Mouse (Mus musculus): ENCODE results near the gene Glcci1.

Glcci1 gene

DNA sequence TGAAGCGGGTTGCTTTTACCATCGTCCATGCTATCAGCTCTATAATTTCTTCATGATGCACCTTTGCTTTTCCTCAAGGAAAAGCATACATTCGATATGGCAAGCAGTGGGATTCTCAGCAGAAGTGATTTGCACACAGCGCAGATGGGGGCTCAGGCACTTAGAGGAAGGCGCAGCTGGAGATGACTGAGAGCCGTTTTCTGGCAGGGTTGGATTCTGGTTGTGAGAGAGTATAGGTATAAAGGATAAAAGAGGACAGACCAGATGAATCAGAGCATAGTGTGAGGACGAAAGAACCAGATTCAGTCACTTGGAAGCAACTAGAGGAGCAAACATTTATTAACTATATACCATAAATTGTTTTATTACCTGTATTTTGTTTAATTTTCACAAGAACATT is 36.4 kb downstream of the Glcci1 start:
- in situ Hi-C loops (cut with MboI, MseI): no loop called here

DNA sequence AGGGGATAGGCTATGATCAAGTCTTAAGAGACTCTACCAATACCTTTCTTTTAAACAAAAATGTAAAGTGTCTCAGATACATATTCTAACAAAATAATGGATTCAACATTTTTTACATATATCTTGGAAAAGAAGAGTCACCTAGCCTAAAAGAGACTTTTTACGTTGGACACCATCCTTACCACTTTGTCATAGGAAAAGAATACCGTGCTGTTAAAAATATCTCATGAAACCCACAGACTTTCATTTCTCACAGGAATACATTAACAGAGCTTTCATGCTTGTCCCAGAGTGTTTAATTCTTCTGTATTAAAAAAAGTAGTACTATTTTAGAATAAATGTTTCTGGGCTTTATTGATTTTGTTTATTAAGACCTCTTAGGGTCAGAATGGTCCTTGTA is 41.8 kb downstream of the Glcci1 start:
- in situ Hi-C loops (cut with MboI, MseI): no loop called here

DNA sequence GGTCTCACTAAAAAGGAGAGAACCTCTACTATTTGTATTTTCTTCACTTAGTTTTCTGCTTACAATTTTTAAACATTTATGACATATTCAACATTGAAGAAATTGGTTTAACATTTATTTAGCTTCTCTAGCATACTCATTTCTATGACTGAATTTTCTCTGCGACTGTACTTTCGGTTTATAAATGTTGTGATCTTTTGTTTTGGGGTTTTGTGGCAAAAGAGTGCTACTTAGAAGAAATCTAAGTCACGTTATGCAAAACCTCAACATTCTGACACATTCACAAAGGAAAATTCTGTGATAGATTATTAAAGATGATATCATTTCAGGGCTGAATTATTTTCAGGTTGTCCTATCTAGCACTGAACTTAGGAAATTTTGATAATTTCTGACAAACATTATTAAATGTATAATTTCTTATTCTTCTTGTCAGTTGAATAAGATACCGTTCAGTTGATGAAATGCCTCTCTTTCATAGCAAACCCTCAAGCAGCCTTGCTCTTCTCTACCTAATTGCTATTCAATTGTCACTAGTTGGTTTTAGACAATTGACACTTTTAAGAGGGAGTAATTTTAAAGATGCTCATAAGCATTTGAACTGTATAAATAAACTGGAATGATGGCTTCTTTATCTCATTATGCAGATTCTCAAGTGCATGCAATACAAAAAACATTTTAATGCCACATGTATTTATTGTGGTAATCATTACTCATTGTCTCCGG is 47.6 kb downstream of the Glcci1 start:
- in situ Hi-C loops (cut with MboI, MseI): no loop called here

DNA sequence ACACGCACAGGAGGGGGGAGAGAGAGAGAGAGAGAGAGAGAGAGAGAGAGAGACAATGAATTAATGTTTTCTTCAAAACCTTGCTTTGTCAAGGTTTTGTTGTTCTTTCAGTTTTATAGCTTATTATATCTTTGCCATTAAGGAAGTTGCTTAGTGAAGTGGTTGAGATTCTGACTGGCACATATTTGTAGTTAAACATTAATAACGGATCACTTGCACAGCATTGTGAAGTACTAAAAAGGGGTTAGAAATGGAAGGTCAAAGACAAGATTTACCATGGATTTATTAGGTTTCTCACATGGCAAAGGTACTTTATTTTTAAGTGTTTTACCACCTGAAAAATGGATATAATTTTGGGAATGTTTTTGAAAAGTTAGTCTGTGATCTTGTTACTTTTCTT is 51.3 kb downstream of the Glcci1 start:
- in situ Hi-C loops (cut with MboI, MseI): no loop called here

DNA sequence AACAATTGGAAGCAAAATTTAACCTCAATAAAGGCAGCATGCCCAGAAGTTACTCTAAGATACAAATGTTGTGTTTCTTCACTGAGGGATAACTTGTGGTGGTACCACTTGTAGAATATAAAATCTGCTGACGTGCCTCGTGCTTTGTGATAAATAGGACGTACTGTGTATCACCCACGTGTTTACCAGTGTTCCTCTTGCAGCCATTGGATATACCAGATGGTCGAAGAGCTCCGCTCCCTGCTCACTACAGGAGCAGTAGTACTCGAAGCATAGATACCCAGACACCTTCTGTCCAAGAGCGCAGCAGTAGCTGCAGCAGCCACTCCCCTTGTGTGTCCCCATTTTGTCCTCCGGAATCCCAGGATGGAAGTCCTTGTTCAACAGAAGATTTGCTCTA is 73.0 kb downstream of the Glcci1 start:
- in situ Hi-C loops (cut with MboI, MseI): no loop called here

DNA sequence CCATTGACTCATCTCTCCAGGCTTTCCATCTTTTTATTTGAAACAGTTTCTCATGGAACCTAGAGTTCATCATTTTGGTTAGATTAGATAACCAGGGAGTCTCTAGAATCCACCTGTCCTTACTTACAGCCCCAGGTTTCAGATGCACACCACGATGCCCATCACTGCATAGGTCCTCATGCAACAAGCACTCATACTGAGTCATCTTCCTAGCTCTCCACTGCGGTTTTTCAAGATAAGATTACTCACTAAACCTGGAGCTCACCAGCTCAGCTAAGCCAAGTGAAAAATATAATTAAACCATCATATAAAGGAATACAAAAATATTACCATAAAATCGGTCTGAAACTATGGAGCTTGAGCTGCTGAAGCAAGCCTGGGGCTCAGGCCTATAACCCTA is 74.5 kb downstream of the Glcci1 start:
- in situ Hi-C loops (cut with MboI, MseI): no loop called here

DNA sequence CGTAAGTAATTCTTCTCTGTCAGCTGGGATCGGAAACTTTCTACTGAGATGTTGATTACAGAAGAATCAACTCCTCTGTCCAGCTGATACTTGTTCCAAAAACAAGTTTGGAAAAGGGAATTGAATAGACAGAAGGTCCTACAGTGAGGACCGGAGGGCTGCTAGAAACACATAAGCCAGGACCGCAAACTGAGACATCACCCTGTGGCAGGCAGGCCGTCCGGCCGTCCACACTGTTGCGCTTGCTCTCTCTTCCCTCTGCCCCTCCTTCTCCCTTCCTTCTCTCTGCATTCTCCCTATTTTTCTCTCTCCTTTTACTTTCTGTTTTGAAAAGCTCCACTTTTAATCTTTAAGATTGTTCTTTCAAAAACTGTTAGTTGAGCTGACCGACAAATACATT is 82.3 kb downstream of the Glcci1 start:
- in situ Hi-C loops (cut with MboI, MseI): no loop called here

DNA sequence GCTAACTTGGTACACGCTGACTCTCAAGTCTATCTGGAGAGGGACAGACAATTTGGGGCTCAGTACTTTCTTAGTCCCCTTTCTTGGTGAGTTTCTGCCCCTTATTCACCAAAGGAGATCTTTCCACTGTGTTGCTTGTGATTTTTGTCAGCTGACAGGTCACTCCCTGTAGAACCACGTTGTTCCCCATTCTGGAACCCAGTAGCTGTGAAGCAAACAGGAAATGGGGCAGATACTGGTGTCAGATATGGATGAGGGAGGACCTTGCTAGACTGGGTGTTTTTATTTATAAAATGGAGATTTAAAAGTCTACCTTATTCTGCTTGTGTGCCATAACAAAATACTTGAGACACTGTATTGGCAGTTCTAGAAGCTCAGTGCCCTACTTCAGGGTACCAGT is 108.0 kb downstream of the Glcci1 start:
- in situ Hi-C loops (cut with MboI, MseI): no loop called here

DNA sequence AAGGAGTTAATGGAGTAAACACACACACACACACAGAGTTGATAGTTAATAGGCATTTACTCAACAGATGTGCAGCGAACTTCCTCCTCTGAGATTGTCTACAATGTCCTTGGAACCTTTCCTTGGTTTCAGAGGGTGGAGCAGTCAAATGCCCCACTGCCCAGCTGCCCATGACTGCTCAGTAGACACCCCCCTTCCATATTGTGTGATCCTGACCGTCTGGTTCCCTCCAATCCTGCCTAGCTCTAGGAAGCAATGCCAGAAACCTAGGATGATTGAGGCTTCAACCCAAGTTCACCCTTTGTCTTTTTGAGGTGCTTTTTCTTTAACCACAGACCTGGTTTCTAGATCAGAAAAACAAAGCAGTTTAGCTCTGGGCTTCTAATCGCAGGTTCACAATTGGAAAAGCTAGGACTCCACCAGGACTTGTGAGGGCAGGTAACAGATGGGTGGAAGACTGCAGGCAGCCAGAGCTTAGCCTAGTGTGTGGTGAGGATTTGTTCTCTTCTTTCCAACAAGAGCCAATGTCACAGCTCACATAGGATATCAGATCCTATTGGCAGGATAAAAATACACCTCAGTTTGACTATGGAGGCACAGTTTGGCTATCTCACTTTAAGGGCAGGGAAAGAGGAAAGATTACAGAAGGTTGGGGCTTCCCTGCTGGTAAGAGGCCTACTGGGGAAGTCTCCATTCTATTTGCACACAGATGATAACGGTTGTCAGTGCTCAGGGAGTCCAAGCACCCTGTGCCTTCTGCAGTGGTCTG is 110.4 kb downstream of the Glcci1 start:
- in situ Hi-C loops (cut with MboI, MseI): loop anchor here (10.0 kb wide), 1 partner anchor 1425 kb away; no protein-coding TSS in a partner anchor

DNA sequence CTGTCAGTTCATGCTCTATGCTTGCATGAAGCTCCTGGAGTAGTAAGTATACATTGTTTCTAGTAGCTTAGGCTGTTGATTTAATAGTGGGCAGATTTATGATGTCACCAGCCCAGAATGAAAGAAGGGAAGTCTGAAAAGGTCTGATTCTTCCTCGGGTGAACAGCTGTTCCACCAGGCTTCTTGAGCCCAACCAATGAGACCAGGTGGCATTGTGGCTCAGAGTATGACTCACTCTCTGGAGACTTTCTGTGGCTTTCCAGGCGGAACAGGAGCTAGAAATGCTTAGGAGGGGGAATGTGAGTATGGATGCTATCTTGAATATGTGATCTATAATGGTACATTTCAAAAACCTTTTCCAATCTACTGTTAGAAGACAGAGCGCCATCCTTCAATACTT is 113.6 kb downstream of the Glcci1 start:
- in situ Hi-C loops (cut with MboI, MseI): loop anchor here (10.0 kb wide), 1 partner anchor 1422 kb away; no protein-coding TSS in a partner anchor

DNA sequence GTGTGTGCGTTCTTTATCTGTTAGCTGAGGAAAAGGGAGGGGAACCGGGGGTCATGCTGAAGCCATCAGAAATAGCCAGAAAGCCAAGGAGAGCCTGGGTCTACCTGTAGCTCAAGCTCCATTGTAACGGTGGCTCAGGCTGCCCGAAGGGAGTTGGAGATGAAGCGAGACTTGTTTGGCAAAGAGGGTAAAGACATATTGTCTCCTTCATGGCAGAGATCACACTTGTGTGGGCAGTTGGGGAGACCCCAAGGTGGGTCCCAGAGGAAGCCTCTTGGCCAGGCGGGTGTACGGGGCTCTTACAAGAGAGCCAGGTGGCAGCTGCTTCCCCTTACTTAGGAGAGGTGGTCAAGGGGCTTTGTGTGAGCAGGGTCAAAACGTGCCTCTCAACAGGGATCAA is 118.8 kb downstream of the Glcci1 start:
- in situ Hi-C loops (cut with MboI, MseI): loop anchor here (10.0 kb wide), 1 partner anchor 1417 kb away; no protein-coding TSS in a partner anchor

DNA sequence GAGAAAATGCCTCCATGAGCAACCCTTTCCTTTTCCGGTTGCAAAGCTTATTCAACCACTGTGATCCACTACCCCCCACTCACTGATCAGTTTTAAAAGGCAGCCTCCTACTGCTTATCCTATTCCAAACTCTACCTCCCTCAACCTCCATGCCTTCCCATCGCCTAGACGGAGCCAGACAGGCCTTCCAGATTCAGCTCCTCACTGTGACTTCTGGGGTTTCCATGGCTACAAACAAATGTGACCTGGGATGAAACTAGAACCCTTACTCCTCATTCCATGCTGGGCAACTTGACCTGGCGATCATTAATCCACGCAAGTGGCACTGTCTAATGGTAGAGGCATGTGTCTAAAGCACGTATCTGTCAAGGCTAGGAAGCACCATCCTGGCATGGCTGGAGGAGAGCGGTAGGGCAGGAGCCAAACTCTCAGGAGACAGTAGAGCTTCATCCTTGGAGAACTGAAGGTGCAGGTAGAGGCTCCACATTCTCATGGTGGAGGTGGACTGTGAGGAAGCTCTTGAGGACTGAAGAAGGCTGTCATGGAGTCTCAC is 119.4 kb downstream of the Glcci1 start:
- in situ Hi-C loops (cut with MboI, MseI): loop anchor here (10.0 kb wide), 1 partner anchor 1416 kb away; no protein-coding TSS in a partner anchor

DNA sequence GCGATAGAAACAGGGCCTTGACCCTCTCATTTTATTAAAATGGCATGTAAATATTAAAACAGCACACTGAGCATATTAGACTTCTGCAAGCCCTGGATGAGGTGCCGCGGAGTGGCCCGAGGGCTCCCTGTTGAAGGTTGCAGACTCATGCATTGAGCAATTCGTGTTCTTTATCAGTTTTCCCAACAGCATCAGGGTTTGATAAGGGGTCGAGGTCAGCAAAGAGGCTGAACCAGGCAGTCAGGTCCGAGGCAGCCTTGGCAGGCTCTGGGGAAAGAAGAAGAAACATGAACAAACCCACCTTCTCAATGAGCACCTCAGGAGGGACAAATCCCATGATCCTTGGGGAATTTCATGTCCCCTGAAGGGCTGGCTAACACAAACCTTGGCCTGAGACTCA is 121.1 kb downstream of the Glcci1 start:
- in situ Hi-C loops (cut with MboI, MseI): no loop called here

DNA sequence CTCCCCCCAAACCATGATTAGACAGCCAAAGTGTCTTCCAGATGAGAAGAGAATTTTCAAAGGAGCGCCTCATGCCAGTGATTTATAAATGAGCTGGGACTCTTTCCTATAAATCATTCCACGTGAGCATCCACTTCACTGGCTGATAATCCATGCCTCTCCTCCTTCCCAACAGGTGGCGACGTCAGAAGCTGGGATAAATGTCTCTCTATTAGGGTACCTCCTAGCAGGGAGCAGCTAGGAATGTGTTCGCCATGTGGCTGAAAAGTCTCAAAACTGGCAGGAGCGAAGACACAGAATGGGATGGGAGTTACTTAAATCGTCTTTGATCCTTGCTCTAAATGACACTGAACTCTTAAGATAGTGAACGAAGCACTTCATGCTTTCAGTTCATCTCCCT is 122.0 kb downstream of the Glcci1 start:
- in situ Hi-C loops (cut with MboI, MseI): no loop called here

DNA sequence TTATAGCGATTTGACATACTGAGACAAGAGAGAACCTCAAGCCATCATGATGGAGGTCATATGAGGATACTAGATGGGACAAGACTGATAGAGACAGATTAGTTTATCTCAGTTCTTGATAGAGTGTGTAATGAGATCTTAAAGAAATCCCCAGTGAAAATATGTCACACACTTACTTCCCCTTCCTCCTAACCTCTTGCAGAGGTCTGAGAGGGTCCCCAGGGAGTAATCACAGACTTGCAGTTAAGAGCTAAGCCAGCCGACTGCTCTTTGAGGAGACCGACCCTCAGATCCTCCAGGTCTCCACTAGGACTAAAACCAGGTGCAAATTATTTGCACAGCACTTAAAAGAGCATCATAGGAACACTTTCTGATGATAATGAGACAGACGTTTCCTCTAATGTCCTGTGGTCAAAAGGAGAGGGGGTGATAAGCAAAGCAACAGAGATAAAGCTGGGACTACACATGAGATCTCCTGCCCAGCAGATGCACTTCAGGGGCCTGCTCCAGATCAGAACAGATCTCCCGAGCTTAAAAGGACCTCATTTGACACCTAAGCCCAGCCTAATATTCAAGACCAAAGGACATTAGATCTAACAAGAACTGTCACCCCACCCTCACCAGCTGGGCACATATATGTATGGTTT is 122.7 kb downstream of the Glcci1 start:
- in situ Hi-C loops (cut with MboI, MseI): no loop called here

DNA sequence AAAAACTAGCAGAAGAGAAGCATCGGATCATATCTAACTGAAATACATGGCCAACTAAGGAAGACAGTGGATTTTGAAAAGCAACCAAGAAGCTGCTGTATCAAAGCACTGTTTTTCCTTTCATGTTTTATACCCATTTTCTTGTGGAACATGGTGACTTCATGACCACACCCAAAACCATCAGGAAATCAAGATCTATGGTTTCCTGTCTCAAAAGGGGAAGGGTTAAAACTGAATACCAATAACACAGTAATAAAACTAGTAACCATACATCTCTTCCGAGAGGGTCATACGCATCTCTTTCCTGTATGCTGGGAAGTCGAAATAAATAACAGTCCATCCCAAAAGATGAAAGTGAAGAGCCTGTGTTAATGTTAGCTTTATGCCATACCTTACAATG is 123.3 kb downstream of the Glcci1 start:
- in situ Hi-C loops (cut with MboI, MseI): no loop called here

DNA sequence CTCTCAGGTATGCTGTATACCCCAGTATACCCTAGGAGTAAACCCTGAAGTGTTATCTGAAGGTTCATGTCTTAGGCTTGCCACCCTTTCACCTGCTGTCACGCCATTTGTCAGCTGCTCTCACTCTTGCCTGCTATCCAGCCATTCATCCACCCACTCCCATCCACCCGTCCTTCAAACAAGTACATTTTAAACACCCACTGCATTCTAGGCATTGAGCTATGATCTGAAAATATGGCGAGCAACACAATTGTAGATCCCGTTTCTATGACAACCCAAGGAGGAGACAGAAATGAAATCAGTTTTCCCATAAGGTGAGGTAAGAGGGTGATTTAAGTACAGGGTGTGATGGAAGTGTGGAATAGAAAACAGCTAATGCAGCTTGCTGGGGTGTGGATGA is 128.7 kb downstream of the Glcci1 start:
- in situ Hi-C loops (cut with MboI, MseI): no loop called here

DNA sequence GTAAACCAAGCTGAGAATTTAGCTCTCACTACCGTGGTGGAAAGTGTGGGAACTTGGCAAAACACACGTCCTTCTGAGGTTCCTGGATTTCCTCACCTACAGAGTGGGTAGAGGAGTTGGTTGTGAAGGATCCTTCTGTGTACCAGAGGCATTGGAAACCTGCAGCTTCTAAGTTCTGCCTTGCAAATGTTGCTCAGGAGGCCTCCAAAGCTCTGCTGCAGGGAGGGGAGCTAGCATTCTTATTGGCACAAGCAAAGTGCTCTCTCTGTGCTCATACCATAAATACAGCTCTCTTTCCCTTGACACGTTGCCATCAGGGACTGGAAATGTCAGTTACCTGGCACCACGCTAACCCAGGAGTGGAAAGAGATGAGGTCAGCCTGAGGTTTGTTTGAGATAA is 129.5 kb downstream of the Glcci1 start:
- in situ Hi-C loops (cut with MboI, MseI): no loop called here

DNA sequence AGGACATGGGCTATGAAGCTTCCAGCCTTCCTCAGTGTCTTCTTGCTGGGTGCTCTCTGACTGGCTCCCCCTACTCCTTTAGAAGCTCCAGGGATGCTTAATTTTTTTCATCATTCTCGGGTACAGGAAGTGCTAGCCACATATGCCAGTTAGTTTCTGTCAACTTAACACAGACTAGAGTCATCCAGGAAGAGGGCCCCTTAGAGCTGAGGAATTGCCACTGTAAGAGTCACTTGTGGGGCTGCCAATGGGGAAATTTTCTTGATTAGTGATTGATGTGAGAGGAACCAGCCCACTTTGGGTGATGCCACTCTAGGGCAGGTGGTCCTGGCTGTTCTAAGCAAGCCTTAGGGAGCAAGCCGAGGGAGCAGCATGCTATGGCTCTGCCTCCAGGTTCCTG is 130.1 kb downstream of the Glcci1 start:
- in situ Hi-C loops (cut with MboI, MseI): no loop called here

DNA sequence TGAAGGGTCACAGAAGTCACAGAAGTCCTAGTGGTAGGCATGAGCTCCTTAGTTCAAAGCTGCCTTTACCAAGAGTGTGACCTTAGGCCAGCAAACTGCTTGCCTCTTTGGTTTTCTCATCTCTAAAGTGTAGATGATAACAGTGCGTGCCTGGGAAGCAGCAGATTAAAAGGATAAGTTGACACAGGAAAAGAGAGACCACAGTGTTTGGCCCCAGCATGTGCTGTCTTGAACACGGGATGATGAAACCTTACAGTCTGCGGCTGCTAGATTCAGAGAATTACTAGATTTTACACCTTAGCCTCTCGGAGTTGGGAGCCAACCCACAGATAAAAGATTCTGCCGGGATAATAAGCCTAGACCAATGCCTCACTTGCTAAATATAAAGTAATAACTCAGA is 131.5 kb downstream of the Glcci1 start:
- in situ Hi-C loops (cut with MboI, MseI): loop anchor here (5.0 kb wide), 1 partner anchor 81 kb away; no protein-coding TSS in a partner anchor

DNA sequence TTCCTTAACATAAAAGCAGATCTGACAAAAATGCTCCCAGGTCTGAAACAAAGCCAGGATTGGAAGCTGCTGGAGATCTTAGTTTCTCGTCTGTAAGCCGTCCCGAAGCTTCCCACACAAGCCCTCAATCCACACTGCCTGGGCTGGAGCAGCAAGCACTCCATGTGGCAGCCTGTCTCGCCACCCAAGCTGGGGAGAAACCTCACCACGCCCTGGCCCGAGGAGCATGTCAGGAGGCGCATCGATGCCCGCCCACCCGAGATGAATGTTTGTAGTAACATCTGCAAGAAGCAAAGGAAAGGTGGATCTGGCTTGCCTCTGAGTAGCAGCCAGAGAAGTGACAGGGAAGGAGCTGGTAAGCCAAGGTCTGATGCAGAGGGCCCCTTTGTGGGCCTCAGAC is 135.3 kb downstream of the Glcci1 start:
- in situ Hi-C loops (cut with MboI, MseI): loop anchor here (5.0 kb wide), 1 partner anchor 78 kb away; no protein-coding TSS in a partner anchor

DNA sequence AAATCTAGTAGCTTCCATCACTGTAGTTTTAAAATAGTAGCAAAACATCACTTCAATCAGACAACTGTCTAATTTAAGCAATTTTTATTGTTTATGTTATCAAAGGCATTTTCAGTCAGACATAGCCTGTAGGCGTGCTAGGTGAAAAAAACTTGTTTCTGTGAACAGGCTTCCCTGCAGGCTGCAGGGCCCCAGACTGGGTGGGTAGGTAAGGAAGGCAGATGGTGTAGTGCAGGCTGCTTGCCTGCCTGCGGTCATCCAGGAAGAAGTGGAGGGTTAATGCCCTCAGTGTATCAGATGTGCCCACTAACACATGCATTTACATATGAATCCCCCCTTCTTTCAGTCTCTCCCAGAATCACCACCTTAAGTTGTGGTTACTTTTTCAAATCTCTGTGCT is 136.3 kb downstream of the Glcci1 start:
- in situ Hi-C loops (cut with MboI, MseI): no loop called here
